Mouse (Mus musculus) heart, adult 2 months (tissue): ENCODE data around the gene Rapgef3.

ENCODE experiments used
- CTCF ChIP-seq: fragments of 200-600 bp; IDR thresholded peaks from 2 replicates; pipeline ENCODE4 v1.8.1; 2022; ENCODE audit warnings: antibody characterized with exemption, mild to moderate bottlenecking, moderate library complexity
- EP300 ChIP-seq: fragments of 200-500 bp; IDR thresholded peaks from 2 replicates; pipeline ENCODE4 v1.6.1; 2011; ENCODE audit warnings: low read depth, low read length, control low read depth; ENCODE audit not compliant: insufficient read depth
- POLR2A ChIP-seq: fragments of 200-500 bp; IDR thresholded peaks from 2 replicates; pipeline ENCODE4 v1.6.1; 2011; ENCODE audit warnings: mild to moderate bottlenecking, low read depth, low read length, control low read depth; ENCODE audit not compliant: insufficient read depth

DNA sequence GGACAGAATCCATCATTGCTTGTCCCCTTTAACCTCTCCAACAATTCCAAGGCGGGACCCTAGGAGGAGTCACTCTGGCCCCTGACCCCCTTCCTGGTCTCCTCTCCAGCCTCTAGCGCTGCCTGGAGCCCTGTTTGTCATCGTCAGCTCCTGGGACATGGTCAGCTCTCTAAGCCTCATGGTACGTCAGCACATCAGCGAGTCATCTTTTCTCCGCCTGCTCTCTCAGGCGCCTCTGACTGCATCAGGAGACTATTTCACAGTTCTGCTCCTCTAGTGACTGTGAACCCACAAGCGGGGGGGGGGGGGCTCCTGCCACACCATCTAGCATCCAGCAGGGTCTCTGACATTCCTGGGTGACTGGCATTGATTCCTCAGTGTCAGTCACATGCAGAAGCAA lies 12.4 kb downstream of the Rapgef3 start:
- no peak for TF ChIP-seq POLR2A
- no peak for TF ChIP-seq CTCF
- no peak for TF ChIP-seq EP300
